Mouse (Mus musculus): ENCODE results near the gene Zfp292. TPM values are rescaled to one million over a fixed set of nuclear protein-coding genes. Genes with fewer than 3 reads are reported as not detected.
A peak's percentile ranks its signal among the peaks of the same experiment; 100 is the strongest.
"Not testable (repeated sequence)": the region's sequence is repeated elsewhere in the genome, so short reads cannot be mapped to it uniquely, and the experiment has no call there.

Zfp292 gene
- polyA plus RNA-seq (2014; fragmentation: Nextera tagmentation; extraction: Ambion mirVana): 40.1 and 47.2 TPM in 2 replicates

GRCm38 (mm10) chr4:34882818-34883217 lies at the start of gene Zfp292:
Zfp292 (minus strand) TSS chr4:34882960.
- ATAC-seq (ENCODE audit: low FRiP score) (peak; percentile 95), DNase-seq (ENCODE audit: low spot score, missing footprints) (peak; percentile 98)
- Histone ChIP-seq H3K9me3 (ENCODE audit: control insufficient read depth, low read length) (no peaks in the 10 kb centered on the region), H3K27me3 (ENCODE audit: control insufficient read depth, insufficient read depth, low read length) (no peaks in the 10 kb centered on the region), H3K27ac (ENCODE audit: low read depth, low read length) (peak within 1 kb of the TSS; percentile 99), H3K4me3 (ENCODE audit: low read depth, low read length) (peak within 1 kb of the TSS; percentile 94), H3K36me3 (ENCODE audit: control insufficient read depth, insufficient read depth, low read length) (no peaks in the 10 kb centered on the region), H3K4me1 (ENCODE audit: control insufficient read depth, insufficient read depth, low read length) (peaks cover 12% of the 10 kb centered on the region), H3K9ac (ENCODE audit: low read length) (peak within 1 kb of the TSS; percentile 99), H3K4me2 (peak within 1 kb of the TSS; percentile 74)
- WGBS: under 1% methylated on average over 37 of the region's 44 CpGs

- not testable (repeated sequence) for H3K9ac ChIP-seq (ENCODE audit: low read length); H3K9me3 ChIP-seq (ENCODE audit: control insufficient read depth, low read length); H3K4me1 ChIP-seq (ENCODE audit: control insufficient read depth, insufficient read depth, low read length); H3K4me2 ChIP-seq; H3K4me3 ChIP-seq (ENCODE audit: low read depth, low read length); H3K27me3 ChIP-seq (ENCODE audit: control insufficient read depth, insufficient read depth, low read length); H3K36me3 ChIP-seq (ENCODE audit: control insufficient read depth, insufficient read depth, low read length); H3K27ac ChIP-seq (ENCODE audit: low read depth, low read length); ATAC-seq (ENCODE audit: low FRiP score)
- peak; percentile 77 for DNase-seq (ENCODE audit: low spot score, missing footprints)
- WGBS: 82% methylated on average over 7 of the region's 7 CpGs
These were observed 45.6 kb upstream of the Zfp292 start for GRCm38 (mm10) chr4:34928386-34928785.

- no peak overlapping the region for H3K4me3 ChIP-seq (ENCODE audit: low read depth, low read length)
- H3K9me3 ChIP-seq (ENCODE audit: control insufficient read depth, low read length): no peaks in the 10 kb centered on the region
- H3K36me3 ChIP-seq (ENCODE audit: control insufficient read depth, insufficient read depth, low read length): no peaks in the 10 kb centered on the region
- no peak overlapping the region for H3K4me2 ChIP-seq
- ATAC-seq (ENCODE audit: low FRiP score): 0 out of 2 replicates have a peak, but pooled peaks have one; percentile 70
- peak; percentile 90 for DNase-seq (ENCODE audit: low spot score, missing footprints)
- H3K27ac ChIP-seq (ENCODE audit: low read depth, low read length): no peak overlapping the region
- WGBS: 70% methylated on average over 6 of the region's 6 CpGs
- H3K4me1 ChIP-seq (ENCODE audit: control insufficient read depth, insufficient read depth, low read length): no peaks in the 10 kb centered on the region
- H3K27me3 ChIP-seq (ENCODE audit: control insufficient read depth, insufficient read depth, low read length): no peaks in the 10 kb centered on the region
- H3K9ac ChIP-seq (ENCODE audit: low read length): no peak overlapping the region
These were observed 39.6 kb upstream of the Zfp292 start for GRCm38 (mm10) chr4:34922177-34922870.

GRCm38 (mm10) chr4:34917400-34917799 lies 34.6 kb upstream of the Zfp292 start:
- H3K9ac ChIP-seq (ENCODE audit: low read length): no peak overlapping the region
- H3K4me1 ChIP-seq (ENCODE audit: control insufficient read depth, insufficient read depth, low read length): no peaks in the 10 kb centered on the region
- no peak for ATAC-seq (ENCODE audit: low FRiP score)
- H3K4me3 ChIP-seq (ENCODE audit: low read depth, low read length): no peak overlapping the region
- H3K9me3 ChIP-seq (ENCODE audit: control insufficient read depth, low read length): no peaks in the 10 kb centered on the region
- H3K27ac ChIP-seq (ENCODE audit: low read depth, low read length): no peak overlapping the region
- no peaks in the 10 kb centered on the region for H3K36me3 ChIP-seq (ENCODE audit: control insufficient read depth, insufficient read depth, low read length)
- no peak for DNase-seq (ENCODE audit: low spot score, missing footprints)
- no peak overlapping the region for H3K4me2 ChIP-seq
- no peaks in the 10 kb centered on the region for H3K27me3 ChIP-seq (ENCODE audit: control insufficient read depth, insufficient read depth, low read length)
- WGBS: 65% methylated on average over 7 of the region's 7 CpGs

GRCm38 (mm10) chr4:34912171-34912570 lies 29.4 kb upstream of the Zfp292 start:
- Histone ChIP-seq H3K9me3 (ENCODE audit: control insufficient read depth, low read length) (no peaks in the 10 kb centered on the region), H3K4me1 (ENCODE audit: control insufficient read depth, insufficient read depth, low read length) (no peaks in the 10 kb centered on the region), H3K36me3 (ENCODE audit: control insufficient read depth, insufficient read depth, low read length) (no peaks in the 10 kb centered on the region), H3K27ac (ENCODE audit: low read depth, low read length) (no peak overlapping the region), H3K9ac (ENCODE audit: low read length) (no peak overlapping the region), H3K27me3 (ENCODE audit: control insufficient read depth, insufficient read depth, low read length) (no peaks in the 10 kb centered on the region), H3K4me2 (no peak overlapping the region), H3K4me3 (ENCODE audit: low read depth, low read length) (no peak overlapping the region)
- ATAC-seq (ENCODE audit: low FRiP score) (no peak), DNase-seq (ENCODE audit: low spot score, missing footprints) (no peak)
- 86% methylated on average over 3 of the region's 3 CpGs for WGBS

GRCm38 (mm10) chr4:34911401-34911800 lies 28.6 kb upstream of the Zfp292 start:
- no peak for ATAC-seq (ENCODE audit: low FRiP score)
- H3K36me3 ChIP-seq (ENCODE audit: control insufficient read depth, insufficient read depth, low read length): no peaks in the 10 kb centered on the region
- H3K9ac ChIP-seq (ENCODE audit: low read length): no peak overlapping the region
- H3K4me3 ChIP-seq (ENCODE audit: low read depth, low read length): no peak overlapping the region
- no peaks in the 10 kb centered on the region for H3K9me3 ChIP-seq (ENCODE audit: control insufficient read depth, low read length)
- H3K4me1 ChIP-seq (ENCODE audit: control insufficient read depth, insufficient read depth, low read length): no peaks in the 10 kb centered on the region
- no peaks in the 10 kb centered on the region for H3K27me3 ChIP-seq (ENCODE audit: control insufficient read depth, insufficient read depth, low read length)
- no peak overlapping the region for H3K27ac ChIP-seq (ENCODE audit: low read depth, low read length)
- WGBS: 78% methylated on average over 3 of the region's 3 CpGs
- no peak for DNase-seq (ENCODE audit: low spot score, missing footprints)
- no peak overlapping the region for H3K4me2 ChIP-seq

- WGBS: 95% methylated on average over 7 of the region's 7 CpGs
- DNase-seq (ENCODE audit: low spot score, missing footprints) (peak; percentile 45), ATAC-seq (ENCODE audit: low FRiP score) (no peak)
These were observed 25.4 kb upstream of the Zfp292 start for GRCm38 (mm10) chr4:34908127-34908526.

GRCm38 (mm10) chr4:34907026-34907425 lies 24.3 kb upstream of the Zfp292 start:
- H3K9me3 ChIP-seq (ENCODE audit: control insufficient read depth, low read length): no peaks in the 10 kb centered on the region
- H3K27me3 ChIP-seq (ENCODE audit: control insufficient read depth, insufficient read depth, low read length): no peaks in the 10 kb centered on the region
- no peak overlapping the region for H3K27ac ChIP-seq (ENCODE audit: low read depth, low read length)
- no peak overlapping the region for H3K9ac ChIP-seq (ENCODE audit: low read length)
- H3K4me3 ChIP-seq (ENCODE audit: low read depth, low read length): no peak overlapping the region
- H3K36me3 ChIP-seq (ENCODE audit: control insufficient read depth, insufficient read depth, low read length): no peaks in the 10 kb centered on the region
- no peaks in the 10 kb centered on the region for H3K4me1 ChIP-seq (ENCODE audit: control insufficient read depth, insufficient read depth, low read length)
- WGBS: 48% methylated on average over 14 of the region's 14 CpGs
- no peak for ATAC-seq (ENCODE audit: low FRiP score)
- no peak overlapping the region for H3K4me2 ChIP-seq
- peak; percentile 76 for DNase-seq (ENCODE audit: low spot score, missing footprints)

More at GRCm38 (mm10) chr4:34908127-34908526, 25.4 kb upstream of the Zfp292 start:
- Histone ChIP-seq H3K9ac (ENCODE audit: low read length) (no peak overlapping the region), H3K4me1 (ENCODE audit: control insufficient read depth, insufficient read depth, low read length) (no peaks in the 10 kb centered on the region), H3K27me3 (ENCODE audit: control insufficient read depth, insufficient read depth, low read length) (no peaks in the 10 kb centered on the region), H3K4me2 (no peak overlapping the region), H3K4me3 (ENCODE audit: low read depth, low read length) (no peak overlapping the region), H3K27ac (ENCODE audit: low read depth, low read length) (no peak overlapping the region), H3K9me3 (ENCODE audit: control insufficient read depth, low read length) (no peaks in the 10 kb centered on the region), H3K36me3 (ENCODE audit: control insufficient read depth, insufficient read depth, low read length) (no peaks in the 10 kb centered on the region)

- Histone ChIP-seq H3K9ac (ENCODE audit: low read length) (no peak overlapping the region), H3K4me2 (no peak overlapping the region), H3K9me3 (ENCODE audit: control insufficient read depth, low read length) (no peaks in the 10 kb centered on the region), H3K4me3 (ENCODE audit: low read depth, low read length) (no peak overlapping the region), H3K27me3 (ENCODE audit: control insufficient read depth, insufficient read depth, low read length) (no peaks in the 10 kb centered on the region), H3K4me1 (ENCODE audit: control insufficient read depth, insufficient read depth, low read length) (no peaks in the 10 kb centered on the region), H3K36me3 (ENCODE audit: control insufficient read depth, insufficient read depth, low read length) (no peaks in the 10 kb centered on the region), H3K27ac (ENCODE audit: low read depth, low read length) (no peak overlapping the region)
- DNase-seq (ENCODE audit: low spot score, missing footprints): no peak
- ATAC-seq (ENCODE audit: low FRiP score): no peak
- 79% methylated on average over 4 of the region's 4 CpGs for WGBS
These were observed 23.4 kb upstream of the Zfp292 start for GRCm38 (mm10) chr4:34906151-34906550.
